Mouse (Mus musculus) MEL (cell line): ENCODE results near the gene Pmch. TPM values are rescaled to one million over a fixed set of nuclear protein-coding genes. Genes with fewer than 3 reads are reported as not detected.

Experiments used
- DNase-seq: peaks from one replicate; pipeline ENCODE4 v3.0.0; 2011; ENCODE audit warnings: low read depth, low spot score
- H3K27ac ChIP-seq: 2 replicates; pipeline ENCODE4 v1.5.1; 2012; ENCODE audit warnings: low read depth, mild to moderate bottlenecking, control low read depth, low read length, moderate library complexity; ENCODE audit not compliant: control insufficient read depth
- H3K27me3 ChIP-seq, 2 experiments: fragments of 150-350 bp in 1 of 2; sonication (generic) in 1 of 2; 2 replicates each; pipeline ENCODE4 v1.6.1; 2012; ENCODE audit warnings: low read length in 2 of 2, mild to moderate bottlenecking in 2 of 2, improper control_type of control experiment in 1 of 2, moderate library complexity in 1 of 2; ENCODE audit not compliant: insufficient read depth in 2 of 2, control insufficient read depth in 1 of 2
- H3K36me3 ChIP-seq, 2 experiments: 2 replicates each; pipeline ENCODE4 v1.6.1; 2012 to 2014; ENCODE audit warnings: low read length in 2 of 2, improper control_type of control experiment in 1 of 2, inconsistent platforms in 1 of 2, mild to moderate bottlenecking in 1 of 2; ENCODE audit not compliant: insufficient read depth in 2 of 2, control insufficient read depth in 1 of 2
- H3K4me1 ChIP-seq, 2 experiments: fragments of 150-350 bp in 1 of 2; sonication (generic) in 1 of 2; 2 replicates each; pipeline ENCODE4 v1.6.1; 2012; ENCODE audit warnings: low read length in 2 of 2, improper control_type of control experiment in 1 of 2, mild to moderate bottlenecking in 1 of 2; ENCODE audit not compliant: insufficient read depth in 2 of 2, control insufficient read depth in 1 of 2
- H3K4me3 ChIP-seq, 2 experiments: fragments of 150-350 bp in 1 of 2; sonication (generic) in 1 of 2; 2 replicates each; pipeline ENCODE4 v1.5.1; 2012; ENCODE audit warnings: low read depth in 2 of 2, low read length in 2 of 2, mild to moderate bottlenecking in 2 of 2, moderate library complexity in 2 of 2, control low read depth in 1 of 2, improper control_type of control experiment in 1 of 2; ENCODE audit not compliant: control insufficient read depth in 1 of 2, insufficient read depth in 1 of 2
- H3K79me2 ChIP-seq: 2 replicates; pipeline ENCODE4 v1.6.1; 2012; ENCODE audit warnings: mild to moderate bottlenecking, low read length, moderate library complexity; ENCODE audit not compliant: control insufficient read depth, poor library complexity, insufficient read depth
- H3K9ac ChIP-seq: 2 replicates; pipeline ENCODE4 v1.6.1; 2012; ENCODE audit warnings: low read depth, mild to moderate bottlenecking, control low read depth, low read length, moderate library complexity; ENCODE audit not compliant: control insufficient read depth, poor library complexity, severe bottlenecking
- H3K9me3 ChIP-seq: fragments of 150-350 bp; sonication (generic); replicated peaks from 2 replicates; pipeline ENCODE4 v1.6.1; 2012; ENCODE audit warnings: mild to moderate bottlenecking, low read length, improper control_type of control experiment, moderate library complexity; ENCODE audit not compliant: insufficient read depth
- BHLHE40 ChIP-seq: IDR thresholded peaks from 2 replicates; pipeline ENCODE4 v1.6.1; 2012; ENCODE audit warnings: low read depth, mild to moderate bottlenecking, inconsistent platforms, low read length, improper control_type of control experiment, borderline replicate concordance
- CHD2 ChIP-seq: IDR thresholded peaks from 2 replicates; pipeline ENCODE4 v1.6.1; 2011; ENCODE audit warnings: low read length, improper control_type of control experiment
- CTCF ChIP-seq, 3 experiments: IDR thresholded peaks in 2 of 3; conservative IDR thresholded peaks in 1 of 3; 2 replicates each; pipeline ENCODE4 v1.5.1; 2011 to 2012; ENCODE audit warnings: low read length in 3 of 3, low read depth in 2 of 3, mild to moderate bottlenecking in 2 of 3, improper control_type of control experiment in 1 of 3, inconsistent platforms in 1 of 3, mixed read lengths in 1 of 3, moderate library complexity in 1 of 3; ENCODE audit not compliant: control insufficient read depth in 1 of 3, insufficient read depth in 1 of 3, poor library complexity in 1 of 3, severe bottlenecking in 1 of 3
- E2F4 ChIP-seq: IDR thresholded peaks from 2 replicates; pipeline ENCODE4 v1.6.1; 2011; ENCODE audit warnings: low read depth, low read length, improper control_type of control experiment, borderline replicate concordance
- EP300 ChIP-seq, 2 experiments: IDR thresholded peaks; 2 replicates each; pipeline ENCODE4 v1.6.1; 2011; ENCODE audit warnings: improper control_type of control experiment in 2 of 2, low read length in 2 of 2, low read depth in 1 of 2, mild to moderate bottlenecking in 1 of 2
- GABPA ChIP-seq: IDR thresholded peaks from 2 replicates; pipeline ENCODE4 v1.6.1; 2012; ENCODE audit warnings: low read depth, mild to moderate bottlenecking, inconsistent platforms, low read length, improper control_type of control experiment, moderate library complexity
- GATA1 ChIP-seq: IDR thresholded peaks from 2 replicates; pipeline ENCODE4 v1.6.1; 2011; ENCODE audit warnings: low read depth, low read length, improper control_type of control experiment
- JUND ChIP-seq: IDR thresholded peaks from 2 replicates; pipeline ENCODE4 v1.6.1; 2011; ENCODE audit warnings: low read depth, mild to moderate bottlenecking, improper control_type of control experiment, low read length
- KAT2A ChIP-seq: conservative IDR thresholded peaks from 2 replicates; pipeline ENCODE4 v1.6.1; 2012; ENCODE audit warnings: low read depth, low read length, improper control_type of control experiment, inconsistent platforms
- MAFK ChIP-seq: IDR thresholded peaks from 2 replicates; pipeline ENCODE4 v1.6.1; 2011; ENCODE audit warnings: low read depth, mild to moderate bottlenecking, low read length, improper control_type of control experiment, borderline replicate concordance
- MAX ChIP-seq: IDR thresholded peaks from 2 replicates; pipeline ENCODE4 v1.6.1; 2011; ENCODE audit warnings: low read length, improper control_type of control experiment
- MEF2A ChIP-seq: IDR thresholded peaks from 2 replicates; pipeline ENCODE4 v1.6.1; 2014; ENCODE audit warnings: low read depth, mild to moderate bottlenecking, inconsistent platforms, low read length, improper control_type of control experiment; ENCODE audit not compliant: poor library complexity, insufficient replicate concordance, severe bottlenecking; ENCODE audit errors: extremely low read depth
- MYB ChIP-seq: IDR thresholded peaks from 2 replicates; pipeline ENCODE4 v1.6.1; 2011; ENCODE audit warnings: mild to moderate bottlenecking, low read depth, low read length, improper control_type of control experiment
- POLR2A ChIP-seq, 2 experiments: IDR thresholded peaks; 2 replicates each; pipeline ENCODE4 v1.6.1; 2011 to 2012; ENCODE audit warnings: low read length in 2 of 2, mild to moderate bottlenecking in 2 of 2, control low read depth in 1 of 2, improper control_type of control experiment in 1 of 2, low read depth in 1 of 2, moderate library complexity in 1 of 2; ENCODE audit not compliant: control insufficient read depth in 1 of 2, insufficient read depth in 1 of 2, poor library complexity in 1 of 2
- TAL1 ChIP-seq: IDR thresholded peaks from 2 replicates; pipeline ENCODE4 v1.6.1; 2012; ENCODE audit warnings: mild to moderate bottlenecking, inconsistent platforms, low read length, moderate library complexity, mixed read lengths
- TBP ChIP-seq: IDR thresholded peaks from 2 replicates; pipeline ENCODE4 v1.8.0; 2011; ENCODE audit warnings: low read depth, low read length, improper control_type of control experiment
- TCF12 ChIP-seq: IDR thresholded peaks from 2 replicates; pipeline ENCODE4 v1.6.1; 2014; ENCODE audit warnings: low read depth, mild to moderate bottlenecking, inconsistent platforms, low read length, improper control_type of control experiment, moderate library complexity
- USF1 ChIP-seq: IDR thresholded peaks from 2 replicates; pipeline ENCODE4 v1.6.1; 2014; ENCODE audit warnings: low read depth, mild to moderate bottlenecking, inconsistent platforms, low read length, improper control_type of control experiment, moderate library complexity
- USF2 ChIP-seq, 2 experiments: IDR thresholded peaks; 2 replicates each; pipeline ENCODE4 v1.6.1; 2011 to 2012; ENCODE audit warnings: improper control_type of control experiment in 2 of 2, low read length in 2 of 2, borderline replicate concordance in 1 of 2, inconsistent platforms in 1 of 2, low read depth in 1 of 2, mild to moderate bottlenecking in 1 of 2; ENCODE audit not compliant: insufficient read depth in 1 of 2
- ZC3H11A ChIP-seq: IDR thresholded peaks from 2 replicates; pipeline ENCODE4 v1.6.1; 2012; ENCODE audit warnings: low read depth, mild to moderate bottlenecking, inconsistent platforms, low read length, improper control_type of control experiment
- ZKSCAN1 ChIP-seq: IDR thresholded peaks from 2 replicates; pipeline ENCODE4 v1.6.1; 2012; ENCODE audit warnings: low read depth, mild to moderate bottlenecking, inconsistent platforms, low read length, improper control_type of control experiment, moderate library complexity
- ZMIZ1 ChIP-seq: IDR thresholded peaks from 2 replicates; pipeline ENCODE4 v1.6.1; 2012; ENCODE audit warnings: low read depth, mild to moderate bottlenecking, inconsistent platforms, low read length, improper control_type of control experiment, moderate library complexity
- polyA plus RNA-seq, 2 experiments: library from polyadenylated mRNA; stranded (reverse) in 1 of 2; unstranded in 1 of 2; fragments of >175 nt in 1 of 2; fragments of >200 nt in 1 of 2; gene quantifications; 2 replicates each; pipeline versions ENCODE4 v1.2.1 to v1.2.4; 2012; ENCODE audit warnings: low replicate concordance in 2 of 2, low read depth in 1 of 2; ENCODE audit not compliant: insufficient read length in 2 of 2, insufficient read depth in 1 of 2, missing spikeins in 1 of 2
- total RNA-seq: library from RNA; depleted of rRNA; stranded (reverse); fragments of 300-350 nt; gene quantifications from 2 replicates; pipeline ENCODE4 v1.2.3, GENCODE M21; 2012

Gene Pmch
- total and polyA plus RNA-seq, 3 experiments: 1.8 TPM; not detected in 2

DNA sequence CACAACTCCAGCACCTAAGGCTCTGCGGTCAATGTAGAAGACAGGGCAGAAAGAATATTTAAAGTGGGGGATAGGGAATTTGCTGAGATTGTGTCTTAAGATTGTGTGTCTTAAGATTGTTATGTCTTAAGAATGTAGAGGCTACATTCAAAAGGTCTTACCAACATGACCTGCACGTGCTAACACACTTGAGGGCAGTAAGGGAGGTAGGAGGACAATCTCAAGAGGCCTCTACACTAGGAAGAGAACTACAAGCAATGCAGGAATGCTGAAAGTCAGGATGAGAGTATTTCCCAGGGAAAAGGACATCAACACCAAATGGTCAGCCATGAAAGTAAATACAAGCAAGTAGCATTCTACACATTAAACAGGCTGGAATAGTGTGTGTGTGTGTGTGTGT, 15.3 kb downstream of the Pmch start:
- Histone ChIP-seq H3K9ac (no peak overlapping the region), H3K4me1 (no peaks in the 10 kb centered on the region), H3K36me3 (peaks cover 0 to 2% of the 10 kb centered on the region in 2 experiments; a peak in 2 of 4 replicates), H3K79me2 (no peaks in the 10 kb centered on the region), H3K27me3 (no peaks in the 10 kb centered on the region), H3K27ac (no peak overlapping the region), H3K4me3 (no peak overlapping the region), H3K9me3 (no peaks in the 10 kb centered on the region)
- TF ChIP-seq GATA1 (no peak), TCF12 (no peak), GABPA (no peak), TBP (no peak), USF2 (IDR thresholded peaks at IDR 0.05; ENCODE audit: borderline replicate concordance in 1 of 2, insufficient read depth in 1 of 2, low read depth in 1 of 2, low read length in 2 of 2) (no peak), BHLHE40 (no peak), CTCF (IDR thresholded peaks at IDR 0.05 in 2 of 3, conservative IDR thresholded peaks at IDR 0.05 in 1 of 3; ENCODE audit: control insufficient read depth in 1 of 3, insufficient read depth in 1 of 3, low read depth in 2 of 3, low read length in 3 of 3, poor library complexity in 1 of 3, severe bottlenecking in 1 of 3) (no peak), ZC3H11A (no peak), POLR2A (IDR thresholded peaks at IDR 0.05; ENCODE audit: control insufficient read depth in 1 of 2, insufficient read depth in 1 of 2, low read depth in 1 of 2, low read length in 2 of 2, poor library complexity in 1 of 2) (no peak), E2F4 (no peak), MYB (no peak)
- no peak for DNase-seq

DNA sequence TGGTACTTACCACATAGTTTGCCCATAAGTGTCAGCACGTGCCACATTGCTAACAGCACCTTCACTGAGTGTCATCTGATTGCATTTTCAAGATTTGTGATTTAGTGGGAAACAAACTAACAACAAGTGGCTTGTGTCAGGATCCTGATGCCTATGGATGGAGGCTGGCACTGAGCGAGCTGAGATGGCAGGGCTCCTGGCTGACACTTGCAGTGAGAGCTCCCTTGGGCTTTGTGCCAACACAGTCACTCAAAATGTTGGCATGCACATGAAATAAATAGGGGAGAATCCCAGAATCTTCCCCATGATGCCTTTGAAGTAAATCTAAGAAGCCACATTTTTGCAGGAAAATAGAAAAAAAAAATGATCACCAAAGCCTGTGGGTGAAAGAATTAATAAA, 22.4 kb downstream of the Pmch start:
- H3K36me3 ChIP-seq: peaks cover 0 to 1% of the 10 kb centered on the region in 2 experiments; a peak in 1 of 4 replicates
- no peaks in the 10 kb centered on the region for H3K9me3 ChIP-seq
- no peak overlapping the region for H3K4me3 ChIP-seq
- H3K27me3 ChIP-seq: no peaks in the 10 kb centered on the region
- H3K4me1 ChIP-seq: no peaks in the 10 kb centered on the region
- no peaks in the 10 kb centered on the region for H3K79me2 ChIP-seq
- H3K9ac ChIP-seq: no peak overlapping the region
- no peak for DNase-seq
- H3K27ac ChIP-seq: no peak overlapping the region
- no peak for TF ChIP-seq ZMIZ1
- TF ChIP-seq TAL1: no peak
- no peak for TF ChIP-seq CHD2
- no peak for TF ChIP-seq MAX
- TF ChIP-seq CTCF (IDR thresholded peaks at IDR 0.05 in 2 of 3, conservative IDR thresholded peaks at IDR 0.05 in 1 of 3; ENCODE audit: control insufficient read depth in 1 of 3, insufficient read depth in 1 of 3, low read depth in 2 of 3, low read length in 3 of 3, poor library complexity in 1 of 3, severe bottlenecking in 1 of 3): no peak
- TF ChIP-seq MYB: no peak
- no peak for TF ChIP-seq MEF2A
- no peak for TF ChIP-seq EP300 (IDR thresholded peaks at IDR 0.05; ENCODE audit: low read depth in 1 of 2, low read length in 2 of 2)
- TF ChIP-seq POLR2A (IDR thresholded peaks at IDR 0.05; ENCODE audit: control insufficient read depth in 1 of 2, insufficient read depth in 1 of 2, low read depth in 1 of 2, low read length in 2 of 2, poor library complexity in 1 of 2): no peak
- TF ChIP-seq USF1: no peak
- no peak for TF ChIP-seq KAT2A
- no peak for TF ChIP-seq JUND
- TF ChIP-seq GABPA: no peak
- no peak for TF ChIP-seq ZKSCAN1
- TF ChIP-seq MAFK: no peak
- TF ChIP-seq, all 39 proteins: peak for 0
